Mouse (Mus musculus): ENCODE data around the gene Jmjd7. TPM values are rescaled to one million over a fixed set of nuclear protein-coding genes. Genes with fewer than 3 reads are reported as not detected.
A peak's percentile ranks its signal among the peaks of the same experiment; 100 is the strongest.

The Jmjd7 gene
- polyA plus RNA-seq, 1 experiment from 2014 or later = 19.8 TPM

GRCm38 (mm10) chr2:119995391-119996281, 31.6 kb upstream of the Jmjd7 start:
- 0 out of 2 replicates have a peak, but pooled peaks cover 5% of the 10 kb centered on the region for H3K36me3 ChIP-seq (ENCODE audit: poor library complexity, severe bottlenecking)
- no peak overlapping the region for H3K9ac ChIP-seq
- H3K4me2 ChIP-seq = no peak overlapping the region
- no peak overlapping the region for H3K4me3 ChIP-seq
- no peak for ATAC-seq
- no peaks in the 10 kb centered on the region for H3K4me1 ChIP-seq
- H3K27ac ChIP-seq = no peak overlapping the region
- 72% methylated on average over 9 of the region's 9 CpGs for WGBS
- no peaks in the 10 kb centered on the region for H3K9me3 ChIP-seq (replicated peaks)
- H3K27me3 ChIP-seq = no peaks in the 10 kb centered on the region

GRCm38 (mm10) chr2:119997354-119997753, 29.9 kb upstream of the Jmjd7 start:
- Histone ChIP-seq H3K4me3 (no peak overlapping the region), H3K36me3 (ENCODE audit: poor library complexity, severe bottlenecking) (0 out of 2 replicates have a peak, but pooled peaks cover 5% of the 10 kb centered on the region), H3K27ac (no peak overlapping the region), H3K9ac (no peak overlapping the region), H3K4me1 (no peaks in the 10 kb centered on the region), H3K27me3 (no peaks in the 10 kb centered on the region), H3K4me2 (no peak overlapping the region), H3K9me3 (replicated peaks) (no peaks in the 10 kb centered on the region)
- WGBS = 93% methylated on average over 4 of the region's 4 CpGs
- no peak for ATAC-seq

GRCm38 (mm10) chr2:119999731-120000130, 27.6 kb upstream of the Jmjd7 start:
- Histone ChIP-seq H3K36me3 (ENCODE audit: poor library complexity, severe bottlenecking) (0 out of 2 replicates have a peak, but pooled peaks cover 5% of the 10 kb centered on the region), H3K4me2 (no peak overlapping the region), H3K9ac (no peak overlapping the region), H3K27ac (no peak overlapping the region), H3K27me3 (no peaks in the 10 kb centered on the region), H3K4me3 (no peak overlapping the region), H3K4me1 (no peaks in the 10 kb centered on the region), H3K9me3 (replicated peaks) (no peaks in the 10 kb centered on the region)
- WGBS = 92% methylated on average over 2 of the region's 2 CpGs
- ATAC-seq = no peak

GRCm38 (mm10) chr2:120000882-120001584, 26.2 kb upstream of the Jmjd7 start:
- Histone ChIP-seq H3K27me3 (no peaks in the 10 kb centered on the region), H3K36me3 (ENCODE audit: poor library complexity, severe bottlenecking) (0 out of 2 replicates have a peak, but pooled peaks cover 5% of the 10 kb centered on the region), H3K27ac (no peak overlapping the region), H3K4me3 (no peak overlapping the region), H3K9ac (no peak overlapping the region), H3K9me3 (replicated peaks) (no peaks in the 10 kb centered on the region), H3K4me2 (no peak overlapping the region), H3K4me1 (no peaks in the 10 kb centered on the region)
- no peak for ATAC-seq
- WGBS = 81% methylated on average over 3 of the region's 3 CpGs

GRCm38 (mm10) chr2:120001956-120002355, 25.3 kb upstream of the Jmjd7 start:
- WGBS = 80% methylated on average over 4 of the region's 4 CpGs
- no peak overlapping the region for H3K27ac ChIP-seq
- H3K4me2 ChIP-seq = no peak overlapping the region
- no peaks in the 10 kb centered on the region for H3K4me1 ChIP-seq
- no peak overlapping the region for H3K4me3 ChIP-seq
- no peaks in the 10 kb centered on the region for H3K27me3 ChIP-seq
- no peak overlapping the region for H3K9ac ChIP-seq
- no peak for ATAC-seq
- 0 out of 2 replicates have a peak, but pooled peaks cover 5% of the 10 kb centered on the region for H3K36me3 ChIP-seq (ENCODE audit: poor library complexity, severe bottlenecking)
- no peaks in the 10 kb centered on the region for H3K9me3 ChIP-seq (replicated peaks)

- H3K9me3 ChIP-seq (replicated peaks) = no peaks in the 10 kb centered on the region
- no peaks in the 10 kb centered on the region for H3K27me3 ChIP-seq
- H3K27ac ChIP-seq = no peak overlapping the region
- H3K9ac ChIP-seq = no peak overlapping the region
- no peaks in the 10 kb centered on the region for H3K4me1 ChIP-seq
- no peak for ATAC-seq
- no peak overlapping the region for H3K4me2 ChIP-seq
- H3K4me3 ChIP-seq = no peak overlapping the region
- WGBS = 77% methylated on average over 2 of the region's 2 CpGs
- 0 out of 2 replicates have a peak, but pooled peaks cover under 1% of the 10 kb centered on the region for H3K36me3 ChIP-seq (ENCODE audit: poor library complexity, severe bottlenecking)
These were observed 23.3 kb upstream of the Jmjd7 start for GRCm38 (mm10) chr2:120003970-120004369.

GRCm38 (mm10) chr2:120006696-120007095, 20.6 kb upstream of the Jmjd7 start:
- H3K36me3 ChIP-seq (ENCODE audit: poor library complexity, severe bottlenecking) = no peaks in the 10 kb centered on the region
- H3K4me2 ChIP-seq = no peak overlapping the region
- H3K9me3 ChIP-seq (replicated peaks) = no peaks in the 10 kb centered on the region
- no peak overlapping the region for H3K27ac ChIP-seq
- ATAC-seq = no peak
- no peaks in the 10 kb centered on the region for H3K4me1 ChIP-seq
- H3K9ac ChIP-seq = no peak overlapping the region
- no peaks in the 10 kb centered on the region for H3K27me3 ChIP-seq
- H3K4me3 ChIP-seq = no peak overlapping the region
- 95% methylated on average over 7 of the region's 7 CpGs for WGBS

- Histone ChIP-seq H3K27me3 (no peaks in the 10 kb centered on the region), H3K9ac (no peak overlapping the region), H3K4me1 (no peaks in the 10 kb centered on the region), H3K4me2 (no peak overlapping the region), H3K9me3 (replicated peaks) (no peaks in the 10 kb centered on the region), H3K36me3 (ENCODE audit: poor library complexity, severe bottlenecking) (peaks cover 3% of the 10 kb centered on the region; the same call in 1 of the 2 replicates), H3K27ac (no peak overlapping the region), H3K4me3 (no peak overlapping the region)
- ATAC-seq = no peak
- WGBS = 84% methylated on average over 4 of the region's 4 CpGs
These were observed 19.5 kb upstream of the Jmjd7 start for GRCm38 (mm10) chr2:120007680-120008210.

- H3K4me2 ChIP-seq = no peak overlapping the region
- H3K27ac ChIP-seq = no peak overlapping the region
- no peaks in the 10 kb centered on the region for H3K27me3 ChIP-seq
- no peaks in the 10 kb centered on the region for H3K9me3 ChIP-seq (replicated peaks)
- WGBS = 84% methylated on average over 4 of the region's 4 CpGs
- peaks cover 6% of the 10 kb centered on the region; the same call in 1 of the 2 replicates for H3K36me3 ChIP-seq (ENCODE audit: poor library complexity, severe bottlenecking)
- no peak for ATAC-seq
- H3K4me3 ChIP-seq = no peak overlapping the region
- H3K4me1 ChIP-seq = no peaks in the 10 kb centered on the region
- H3K9ac ChIP-seq = no peak overlapping the region
These were observed 18.6 kb upstream of the Jmjd7 start for GRCm38 (mm10) chr2:120008672-120009071.

GRCm38 (mm10) chr2:120011462-120012200, 15.7 kb upstream of the Jmjd7 start:
- ATAC-seq = 0 out of 2 replicates have a peak, but pooled peaks have one; percentile 16
- H3K9me3 ChIP-seq (replicated peaks) = no peaks in the 10 kb centered on the region
- 83% methylated on average over 8 of the region's 8 CpGs for WGBS

GRCm38 (mm10) chr2:120012924-120013323, 14.4 kb upstream of the Jmjd7 start:
- Histone ChIP-seq H3K27ac (no peak overlapping the region), H3K4me1 (no peaks in the 10 kb centered on the region), H3K4me2 (no peak overlapping the region), H3K4me3 (no peak overlapping the region), H3K9me3 (replicated peaks) (no peaks in the 10 kb centered on the region), H3K36me3 (ENCODE audit: poor library complexity, severe bottlenecking) (peaks cover 31% of the 10 kb centered on the region), H3K9ac (no peak overlapping the region), H3K27me3 (no peaks in the 10 kb centered on the region)
- ATAC-seq = no peak
- 90% methylated on average over 13 of the region's 13 CpGs for WGBS

More at GRCm38 (mm10) chr2:120011462-120012200, 15.7 kb upstream of the Jmjd7 start:
- no peak overlapping the region for H3K9ac ChIP-seq
- H3K27me3 ChIP-seq = no peaks in the 10 kb centered on the region
- H3K27ac ChIP-seq = no peak overlapping the region
- no peak overlapping the region for H3K4me2 ChIP-seq
- no peaks in the 10 kb centered on the region for H3K4me1 ChIP-seq
- no peak overlapping the region for H3K4me3 ChIP-seq
- peaks cover 18% of the 10 kb centered on the region for H3K36me3 ChIP-seq (ENCODE audit: poor library complexity, severe bottlenecking)
